8 mouse cellular contexts compared by ENCODE assay signal in the genomic region with DNA sequence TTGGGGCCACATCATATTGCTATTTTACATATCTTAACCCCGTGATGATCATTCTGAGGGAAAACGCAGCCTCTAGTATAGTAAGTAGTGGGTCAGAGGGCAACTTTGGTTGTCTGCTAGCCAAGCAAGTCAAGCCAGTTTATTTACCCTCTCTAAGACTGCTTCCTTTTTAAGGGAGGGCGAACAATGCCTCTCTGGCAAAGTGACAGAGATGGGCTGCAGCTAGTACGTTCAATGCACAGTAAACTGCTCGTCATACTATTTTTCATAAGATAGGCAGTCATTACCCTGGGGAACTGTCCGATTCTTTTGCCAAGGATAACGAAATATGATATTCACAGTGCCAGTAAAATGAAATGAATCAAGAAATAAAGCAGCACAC. TPM values are rescaled to one million over a fixed set of nuclear protein-coding genes. Genes with fewer than 3 reads are reported as not detected.
DNase-seq lines count a peak whose midpoint lies in the region; ATAC-seq lines count a peak whose summit lies in the region.

No protein-coding gene starts in this region.

- DNase-seq in urinary bladder, postnatal 25 days (ENCODE audit: low spot score) = peak; percentile 18
- DNase-seq in urinary bladder, adult 2 months (ENCODE audit: low spot score) = no peak
- DNase-seq in right cerebral cortex, postnatal 4 days = no peak
- no peak for DNase-seq in layer of hippocampus, adult 18-20 months (ENCODE audit: low spot score in 2 of 2)

- ATAC-seq in hindbrain, embryonic 13.5 days (ENCODE audit: low FRiP score) = no peak
- ATAC-seq in liver, embryonic 12.5 days = no peak
- no peak for ATAC-seq in neural tube, embryonic 15.5 days (ENCODE audit: low FRiP score)

- H3K4me1 ChIP-seq in erythroblast, embryonic 14.5 days (ENCODE audit: control insufficient read depth) = peaks cover 75% of the 10 kb centered on the region
- H3K4me1 ChIP-seq in hindbrain, embryonic 13.5 days (replicated peaks) = peaks cover 42% of the 10 kb centered on the region
- peaks cover 66% of the 10 kb centered on the region for H3K4me1 ChIP-seq in liver, embryonic 12.5 days
- H3K4me1 ChIP-seq in neural tube, embryonic 15.5 days = peaks cover 30% of the 10 kb centered on the region

- peak overlapping the region; percentile 83 for H3K4me2 ChIP-seq in hindbrain, embryonic 13.5 days
- peak overlapping the region; percentile 87 for H3K4me2 ChIP-seq in liver, embryonic 12.5 days
- H3K4me2 ChIP-seq in neural tube, embryonic 15.5 days = peak overlapping the region; percentile 81

- H3K27me3 ChIP-seq in erythroblast, embryonic 14.5 days (ENCODE audit: control insufficient read depth) = no peaks in the 10 kb centered on the region
- no peaks in the 10 kb centered on the region for H3K27me3 ChIP-seq in hindbrain, embryonic 13.5 days
- H3K27me3 ChIP-seq in liver, embryonic 12.5 days (replicated peaks) = no peaks in the 10 kb centered on the region
- H3K27me3 ChIP-seq in neural tube, embryonic 15.5 days (replicated peaks) = no peaks in the 10 kb centered on the region

- peak overlapping the region; percentile 99; the same call in 1 of the 2 replicates for H3K27ac ChIP-seq in hindbrain, embryonic 13.5 days
- H3K27ac ChIP-seq in liver, embryonic 12.5 days = peak overlapping the region; percentile 100
- peak overlapping the region; percentile 99 for H3K27ac ChIP-seq in neural tube, embryonic 15.5 days (replicated peaks)

- no peaks in the 10 kb centered on the region for H3K9me3 ChIP-seq in erythroblast, embryonic 14.5 days (ENCODE audit: control insufficient read depth, low read length)
- H3K9me3 ChIP-seq in hindbrain, embryonic 13.5 days = no peaks in the 10 kb centered on the region
- no peaks in the 10 kb centered on the region for H3K9me3 ChIP-seq in liver, embryonic 12.5 days (replicated peaks)
- H3K9me3 ChIP-seq in neural tube, embryonic 15.5 days (replicated peaks) = no peaks in the 10 kb centered on the region

- peak overlapping the region; percentile 90 for H3K4me3 ChIP-seq in erythroblast, embryonic 14.5 days (replicated peaks)
- H3K4me3 ChIP-seq in hindbrain, embryonic 13.5 days = peak overlapping the region; percentile 85
- peak overlapping the region; percentile 94 for H3K4me3 ChIP-seq in liver, embryonic 12.5 days
- peak overlapping the region; percentile 90 for H3K4me3 ChIP-seq in neural tube, embryonic 15.5 days (replicated peaks)

- H3K9ac ChIP-seq in hindbrain, embryonic 13.5 days = peak overlapping the region; percentile 95
- peak overlapping the region; percentile 97 for H3K9ac ChIP-seq in liver, embryonic 12.5 days
- H3K9ac ChIP-seq in neural tube, embryonic 15.5 days (replicated peaks) = peak overlapping the region; percentile 91

- WGBS in hindbrain, embryonic 13.5 days = 14% methylated on average over 7 of the region's 7 CpGs
- WGBS in liver, embryonic 12.5 days (ENCODE audit: insufficient replicate concordance) = 21% methylated on average over 7 of the region's 7 CpGs
- WGBS in neural tube, embryonic 15.5 days = 10% methylated on average over 7 of the region's 7 CpGs

- peaks cover 44% of the 10 kb centered on the region for H3K36me3 ChIP-seq in erythroblast, embryonic 14.5 days (ENCODE audit: control insufficient read depth)
- no peaks in the 10 kb centered on the region for H3K36me3 ChIP-seq in hindbrain, embryonic 13.5 days
- H3K36me3 ChIP-seq in liver, embryonic 12.5 days = peaks cover 13% of the 10 kb centered on the region
- no peaks in the 10 kb centered on the region for H3K36me3 ChIP-seq in neural tube, embryonic 15.5 days

RNA-seq across cellular contexts. Expression of a gene that starts 1.4 kb away (rescaled TPM):
- polyA plus RNA-seq in urinary bladder, adult 2 months (2012; rRNA removed) = 27.1 and 47.8 TPM in 2 replicates
- 15.0 and 16.1 TPM in 2 replicates for polyA plus RNA-seq in erythroblast, embryonic 14.5 days (2012)
- polyA plus RNA-seq in hindbrain, embryonic 13.5 days (2015; fragmentation: Nextera tagmentation; extraction: Ambion mirVana) = 109 and 113 TPM in 2 replicates
- 88.6 and 88.7 TPM in 2 replicates for polyA plus RNA-seq in liver, embryonic 12.5 days (2016; fragmentation: Nextera tagmentation; extraction: Ambion mirVana)
- polyA plus RNA-seq in neural tube, embryonic 15.5 days (2015; fragmentation: Nextera tagmentation; extraction: Ambion mirVana) = 114 TPM in 2 replicates
- 10 to 100 TPM; 53.0 to 54.0 TPM for total RNA-seq in layer of hippocampus, adult 18-20 months (2021)

RNA-seq across cellular contexts. Expression of a gene that starts 42.1 kb away (rescaled TPM):
- 25.0 and 34.0 TPM in 2 replicates for polyA plus RNA-seq in urinary bladder, adult 2 months (2012; rRNA removed)
- not detected in 2 replicates for polyA plus RNA-seq in erythroblast, embryonic 14.5 days (2012)
- 0.13 and 0.14 TPM in 2 replicates for polyA plus RNA-seq in hindbrain, embryonic 13.5 days (2015; fragmentation: Nextera tagmentation; extraction: Ambion mirVana)
- 3.0 and 3.3 TPM in 2 replicates for polyA plus RNA-seq in liver, embryonic 12.5 days (2016; fragmentation: Nextera tagmentation; extraction: Ambion mirVana)
- polyA plus RNA-seq in neural tube, embryonic 15.5 days (2015; fragmentation: Nextera tagmentation; extraction: Ambion mirVana) = 0.27 and 0.79 TPM in 2 replicates
- under 1 TPM; 0.08 to 0.20 TPM for total RNA-seq in layer of hippocampus, adult 18-20 months (2021)
